Mouse (Mus musculus) heart, embryonic 11.5 days (tissue): ENCODE results near the gene Cemip. TPM values are rescaled to one million over a fixed set of nuclear protein-coding genes. Genes with fewer than 3 reads are reported as not detected.
"Not testable (repeated sequence)": the region's sequence is repeated elsewhere in the genome, so short reads cannot be mapped to it uniquely, and the experiment has no call there.

ENCODE experiments used
- ATAC-seq: fragments of 200-750 bp; cut with Nextera tagmentation; replicated peaks from 2 replicates; pipeline ENCODE4 v1.8.0; 2017; ENCODE audit warnings: moderate library complexity; ENCODE audit not compliant: insufficient number of reproducible peaks, low FRiP score, low TSS enrichment
- H3K27ac ChIP-seq: fragments of 300-500 bp; sonication (generic); 2 replicates; pipeline ENCODE4 v1.5.1; 2014; ENCODE audit warnings: mild to moderate bottlenecking, low read depth, low read length
- H3K27me3 ChIP-seq: fragments of 300-500 bp; sonication (generic); 2 replicates; pipeline ENCODE4 v1.6.1; 2014; ENCODE audit warnings: mild to moderate bottlenecking, low read length, mixed read lengths; ENCODE audit not compliant: control insufficient read depth, insufficient read depth
- H3K36me3 ChIP-seq: fragments of 300-500 bp; sonication (generic); 2 replicates; pipeline ENCODE4 v1.6.1; 2014; ENCODE audit warnings: mild to moderate bottlenecking, low read length, moderate library complexity, mixed read lengths; ENCODE audit not compliant: control insufficient read depth, insufficient read depth
- H3K4me1 ChIP-seq: fragments of 300-500 bp; sonication (generic); 2 replicates; pipeline ENCODE4 v1.6.1; 2014; ENCODE audit warnings: low read length; ENCODE audit not compliant: control insufficient read depth, insufficient read depth
- H3K4me2 ChIP-seq: fragments of 300-500 bp; sonication (generic); 2 replicates; pipeline ENCODE4 v1.6.1; 2014; ENCODE audit warnings: mild to moderate bottlenecking, moderate library complexity
- H3K4me3 ChIP-seq: fragments of 300-500 bp; sonication (generic); 2 replicates; pipeline ENCODE4 v1.5.1; 2014; ENCODE audit warnings: low read depth, low read length
- H3K9ac ChIP-seq: fragments of 300-500 bp; sonication (generic); 2 replicates; pipeline ENCODE4 v1.6.1; 2014; ENCODE audit warnings: mild to moderate bottlenecking, low read depth, low read length, moderate library complexity
- H3K9me3 ChIP-seq: fragments of 300-500 bp; sonication (generic); replicated peaks from 2 replicates; pipeline ENCODE4 v1.6.1; 2016; ENCODE audit warnings: low read length; ENCODE audit not compliant: control insufficient read depth
- WGBS: fragments of 180-500 bp; shearing (Covaris S2); extraction: QIAGEN DNeasy Blood & Tissue Kit; methylation state at CpG from one replicate; pipeline ENCODE4 v1.1.7; 2014; ENCODE audit not compliant: insufficient replicate concordance; 5-methylcytosine and 5-hydroxymethylcytosine counted together
- polyA plus RNA-seq: library from polyadenylated mRNA; unstranded; fragments of >200 nt; fragmentation: Nextera tagmentation; extraction: Ambion mirVana; gene quantifications from 2 replicates; pipeline ENCODE4 v1.2.1, GENCODE M21; 2014

Cemip gene
- polyA plus RNA-seq: 0.72 and 0.82 TPM in 2 replicates

DNA sequence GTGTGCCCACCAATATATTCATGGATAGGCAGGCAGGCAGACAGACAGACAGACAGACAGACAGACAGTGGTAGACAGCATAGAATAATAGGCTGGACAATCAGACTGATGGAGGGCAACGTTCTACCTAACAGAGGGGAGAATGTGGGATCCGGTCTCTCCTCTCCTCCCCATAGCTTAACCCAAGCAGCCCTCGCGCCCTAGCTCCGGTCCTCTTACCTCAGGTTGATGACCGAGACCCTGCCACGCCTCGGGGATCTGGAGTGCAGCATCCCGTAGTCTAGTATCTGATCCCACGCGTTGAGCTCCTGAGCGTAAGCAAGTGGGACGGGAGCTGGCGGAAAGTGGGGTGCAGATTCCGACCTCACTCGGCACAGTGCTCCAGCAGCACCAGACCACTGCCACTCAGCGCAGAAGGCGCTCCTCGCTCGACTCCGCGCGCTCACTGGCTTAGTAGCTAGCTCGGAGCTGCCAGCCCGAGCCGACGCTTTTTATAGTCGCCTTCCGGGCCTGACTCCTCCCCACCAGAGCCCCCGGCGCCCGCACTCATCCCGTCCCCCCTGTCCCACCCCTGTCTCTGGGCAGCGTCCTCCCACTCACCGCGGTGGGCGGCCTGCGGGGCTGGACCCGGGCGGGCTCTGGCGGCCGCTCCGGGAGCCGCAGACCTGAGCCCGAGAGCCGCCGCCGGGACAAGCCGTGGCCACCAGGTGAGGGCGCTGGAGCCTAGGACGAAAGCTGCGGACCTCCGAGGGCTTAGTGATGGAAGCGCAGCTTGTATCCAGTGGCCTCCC, at the start of gene Cemip:
Cemip (minus strand) TSS at position 464 of the 791 bp plus-strand sequence.
- peak; percentile 57 for ATAC-seq
- peaks cover 5% of the 10 kb centered on the region; the same call in 1 of the 2 replicates for H3K4me1 ChIP-seq
- WGBS: 1% methylated on average over 54 of the region's 54 CpGs
- H3K27me3 ChIP-seq: peaks cover 39% of the 10 kb centered on the region
- peak within 1 kb of the TSS; percentile 46 for H3K4me3 ChIP-seq
- H3K27ac ChIP-seq: no peak within 1 kb of the TSS
- H3K9ac ChIP-seq: no peak within 1 kb of the TSS
- no peaks in the 10 kb centered on the region for H3K9me3 ChIP-seq
- peak within 1 kb of the TSS; percentile 81 for H3K4me2 ChIP-seq
- no peaks in the 10 kb centered on the region for H3K36me3 ChIP-seq

DNA sequence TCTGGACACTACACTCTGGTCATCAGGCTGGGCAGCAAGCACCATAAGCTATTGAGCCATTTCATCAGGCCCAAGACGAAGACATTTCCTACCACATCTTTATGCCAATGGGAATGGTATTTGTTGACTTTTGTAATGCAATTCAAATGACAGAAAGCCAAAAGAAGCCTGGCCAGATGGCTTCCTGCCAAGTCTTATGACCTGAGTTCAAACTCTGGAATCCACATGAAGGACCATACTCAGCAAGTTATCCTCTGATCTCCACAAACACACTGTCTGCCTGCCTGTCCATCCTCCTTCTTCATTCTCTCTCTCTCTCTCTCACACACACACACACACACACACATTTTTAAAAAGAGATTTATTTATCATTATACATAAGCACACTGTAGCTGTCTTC, 46.4 kb upstream of the Cemip start:
- H3K4me1 ChIP-seq: peaks cover 53% of the 10 kb centered on the region
- H3K36me3 ChIP-seq: no peaks in the 10 kb centered on the region
- H3K4me2 ChIP-seq: no peak overlapping the region
- 76% methylated on average over 1 of the region's 1 CpGs for WGBS
- no peak overlapping the region for H3K9ac ChIP-seq
- H3K4me3 ChIP-seq: no peak overlapping the region
- ATAC-seq: no peak
- no peaks in the 10 kb centered on the region for H3K9me3 ChIP-seq
- no peak overlapping the region for H3K27ac ChIP-seq
- no peaks in the 10 kb centered on the region for H3K27me3 ChIP-seq

DNA sequence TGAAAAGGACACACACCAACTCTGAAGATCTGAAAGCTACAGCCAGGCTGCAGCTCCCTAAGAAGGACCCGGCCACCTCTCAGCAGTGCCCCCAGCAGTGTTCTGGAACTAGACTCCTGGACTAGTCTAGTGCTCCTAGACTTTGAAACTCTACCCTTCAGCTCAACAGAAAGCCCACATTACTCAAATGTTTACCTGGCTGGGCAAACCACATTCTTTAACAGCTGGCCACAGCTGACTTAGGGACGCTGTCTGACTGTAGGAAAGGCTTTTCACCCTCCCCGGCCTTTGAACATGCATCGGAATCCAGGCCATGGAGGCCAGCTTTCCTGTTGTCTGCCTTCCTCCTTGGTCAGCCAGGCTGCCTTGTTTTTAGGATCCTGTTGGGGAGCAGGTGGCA, 45.4 kb upstream of the Cemip start:
- WGBS: 83% methylated on average over 4 of the region's 4 CpGs
- Histone ChIP-seq H3K27me3 (no peaks in the 10 kb centered on the region), H3K9me3 (no peaks in the 10 kb centered on the region), H3K9ac (no peak overlapping the region), H3K4me2 (no peak overlapping the region), H3K4me1 (peaks cover 63% of the 10 kb centered on the region), H3K36me3 (no peaks in the 10 kb centered on the region), H3K27ac (no peak overlapping the region), H3K4me3 (no peak overlapping the region)
- ATAC-seq: no peak

DNA sequence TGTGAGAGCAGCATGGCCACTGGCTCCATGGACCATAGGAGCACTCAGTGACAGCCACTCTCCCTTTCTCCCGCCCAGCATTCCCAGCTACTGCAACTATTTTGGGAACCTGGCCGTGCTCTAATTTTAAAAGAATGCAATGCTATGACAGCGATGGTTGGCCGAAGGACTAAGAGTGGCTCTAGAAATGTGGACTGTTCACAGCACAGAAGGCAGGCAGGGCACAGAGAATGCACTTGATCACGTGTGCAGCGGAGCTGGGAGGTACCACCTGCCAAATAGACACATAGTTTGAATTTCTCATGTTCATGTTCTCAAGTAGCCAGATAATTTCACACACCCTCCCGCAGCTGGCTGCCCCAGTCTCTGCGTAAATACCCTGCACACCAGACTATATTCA, 42.4 kb upstream of the Cemip start:
- Histone ChIP-seq H3K27me3 (no peaks in the 10 kb centered on the region), H3K36me3 (no peaks in the 10 kb centered on the region), H3K27ac (peak overlapping the region; percentile 95), H3K4me1 (peaks cover 61% of the 10 kb centered on the region), H3K4me2 (peak overlapping the region; percentile 39), H3K9ac (no peak overlapping the region), H3K4me3 (no peak overlapping the region), H3K9me3 (no peaks in the 10 kb centered on the region)
- WGBS: 37% methylated on average over 8 of the region's 8 CpGs
- peak; percentile 86 for ATAC-seq

DNA sequence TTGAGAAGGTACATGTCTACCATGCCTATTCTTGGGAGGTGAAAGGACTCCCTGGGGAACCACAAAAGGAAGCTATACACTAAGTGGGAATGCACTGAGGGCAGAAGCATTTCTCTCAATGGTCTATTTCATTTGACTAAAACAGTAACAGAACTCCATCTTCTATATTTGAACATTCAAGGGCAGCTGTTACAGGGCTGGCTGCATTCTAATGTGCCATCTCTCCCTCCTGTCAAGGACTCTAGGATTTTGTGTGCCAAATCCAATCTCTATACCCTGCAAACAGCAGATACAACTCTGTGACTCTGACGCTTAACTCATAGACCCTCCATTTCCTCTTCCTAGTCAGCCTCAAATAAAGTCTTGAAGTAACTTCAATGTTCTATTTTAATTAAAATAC, 39.4 kb upstream of the Cemip start:
- Histone ChIP-seq H3K36me3 (no peaks in the 10 kb centered on the region), H3K9me3 (no peaks in the 10 kb centered on the region), H3K4me1 (peaks cover 73% of the 10 kb centered on the region), H3K4me2 (no peak overlapping the region), H3K9ac (no peak overlapping the region), H3K27me3 (no peaks in the 10 kb centered on the region), H3K27ac (no peak overlapping the region), H3K4me3 (no peak overlapping the region)
- no peak for ATAC-seq
- WGBS: 80% methylated on average over 1 of the region's 1 CpGs

DNA sequence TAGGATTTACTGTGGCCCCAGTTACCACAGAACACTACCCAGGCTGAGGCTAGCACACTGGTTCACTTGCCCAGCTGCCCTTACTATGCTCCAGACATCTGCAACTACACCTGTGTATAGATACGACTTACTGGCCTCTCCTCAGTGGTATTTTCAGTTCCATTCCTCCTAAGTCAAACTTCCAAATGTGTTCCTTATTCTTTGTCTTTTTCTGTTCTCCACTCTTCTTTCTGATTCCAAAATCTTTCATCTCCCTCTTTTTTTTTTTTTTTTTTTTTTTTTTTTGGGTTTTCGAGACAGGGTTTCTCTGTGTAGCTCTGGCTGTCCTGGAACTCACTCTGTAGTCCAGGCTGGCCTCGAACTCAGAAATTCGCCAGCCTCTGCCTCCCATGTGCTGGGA, 37.3 kb upstream of the Cemip start:
- H3K4me2 ChIP-seq, H3K9me3 ChIP-seq, H3K4me3 ChIP-seq, H3K27me3 ChIP-seq, ATAC-seq, H3K36me3 ChIP-seq, H3K9ac ChIP-seq, H3K27ac ChIP-seq: not testable (repeated sequence)
- peaks cover 79% of the 10 kb centered on the region for H3K4me1 ChIP-seq
- WGBS: 81% methylated on average over 3 of the region's 4 CpGs

DNA sequence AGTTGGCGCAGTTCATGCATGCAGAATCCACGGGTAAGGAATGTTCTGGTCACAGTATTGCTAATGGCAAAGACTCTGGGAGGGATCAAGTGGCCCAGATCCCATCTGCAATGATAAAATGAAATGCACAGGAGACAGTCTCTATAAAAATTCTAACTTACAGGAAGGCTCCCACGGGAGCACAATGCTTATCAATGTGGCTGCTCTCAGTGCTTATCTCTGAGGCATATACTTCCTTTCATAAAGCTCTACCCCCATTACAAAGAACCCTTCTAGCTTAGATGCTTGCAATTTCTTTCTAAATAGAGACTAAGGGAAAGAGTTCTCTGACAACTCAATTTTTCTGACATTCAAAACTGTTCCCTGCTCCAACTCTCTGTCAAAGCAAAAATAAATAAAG, 35.5 kb upstream of the Cemip start:
- 64% methylated on average over 3 of the region's 3 CpGs for WGBS
- no peak overlapping the region for H3K27ac ChIP-seq
- no peaks in the 10 kb centered on the region for H3K9me3 ChIP-seq
- H3K4me1 ChIP-seq: peaks cover 74% of the 10 kb centered on the region
- H3K36me3 ChIP-seq: no peaks in the 10 kb centered on the region
- no peak for ATAC-seq
- no peak overlapping the region for H3K9ac ChIP-seq
- no peak overlapping the region for H3K4me3 ChIP-seq
- no peaks in the 10 kb centered on the region for H3K27me3 ChIP-seq
- no peak overlapping the region for H3K4me2 ChIP-seq

DNA sequence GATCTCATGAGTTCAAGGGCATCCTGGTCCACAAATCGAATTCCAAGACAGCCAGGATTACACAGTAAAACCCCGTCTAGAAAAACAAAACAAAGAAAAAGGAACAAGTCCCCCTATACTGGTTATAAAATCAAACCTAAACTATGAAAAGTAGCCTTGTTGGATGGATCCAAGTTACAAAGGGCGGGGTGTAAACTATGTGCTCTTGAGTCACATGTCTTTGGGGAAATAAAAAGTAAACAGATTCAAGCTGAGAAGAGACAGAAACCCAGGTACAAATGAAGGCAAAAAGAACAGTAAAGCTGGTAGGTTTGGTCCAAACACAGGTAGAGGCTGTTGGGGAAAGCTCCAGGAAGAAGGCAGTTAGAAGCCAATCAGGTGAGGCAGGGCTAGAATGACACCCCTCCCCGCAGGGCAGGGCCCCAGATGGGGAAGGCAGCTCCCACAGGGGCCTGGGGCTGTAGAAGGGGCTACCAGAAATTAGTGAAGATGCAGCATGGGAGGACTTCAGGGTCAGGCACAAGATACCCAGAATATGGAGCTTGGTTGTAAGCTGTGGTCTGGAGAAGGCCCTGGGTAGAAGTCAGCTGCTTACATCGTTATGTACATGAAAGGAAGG, 33.9 kb upstream of the Cemip start:
- no peaks in the 10 kb centered on the region for H3K36me3 ChIP-seq
- no peak overlapping the region for H3K9ac ChIP-seq
- WGBS: 70% methylated on average over 5 of the region's 5 CpGs
- H3K27me3 ChIP-seq: no peaks in the 10 kb centered on the region
- 0 out of 2 replicates have a peak overlapping the region, but pooled peaks have one; percentile 10 for H3K27ac ChIP-seq
- H3K9me3 ChIP-seq: no peaks in the 10 kb centered on the region
- ATAC-seq: no peak
- peaks cover 61% of the 10 kb centered on the region for H3K4me1 ChIP-seq
- H3K4me3 ChIP-seq: no peak overlapping the region
- no peak overlapping the region for H3K4me2 ChIP-seq
